Mouse (Mus musculus): Measurements from ENCODE around the gene Fgf12. TPM values are rescaled to one million over a fixed set of nuclear protein-coding genes. Genes with fewer than 3 reads are reported as not detected.
A peak's percentile ranks its signal among the peaks of the same experiment; 100 is the strongest.

Fgf12 gene
- polyA plus RNA-seq, 1 experiment = 0.17 TPM

GRCm38 (mm10) chr16:28610940-28611339 is 141.9 kb downstream of the Fgf12 start:
- DNase-seq (ENCODE audit: low spot score) = no peak

GRCm38 (mm10) chr16:28603155-28603554 is 149.7 kb downstream of the Fgf12 start:
- DNase-seq (ENCODE audit: low spot score) = no peak

- DNase-seq (ENCODE audit: low spot score) = no peak
Measured at GRCm38 (mm10) chr16:28601723-28602122, 151.1 kb downstream of the Fgf12 start.

- no peak for DNase-seq (ENCODE audit: low spot score)
Measured at GRCm38 (mm10) chr16:28596112-28596511, 156.8 kb downstream of the Fgf12 start.

GRCm38 (mm10) chr16:28593075-28593915 is 159.6 kb downstream of the Fgf12 start:
- DNase-seq (ENCODE audit: low spot score) = peak; percentile 45

- DNase-seq (ENCODE audit: low spot score) = no peak
Measured at GRCm38 (mm10) chr16:28592466-28592865, 160.4 kb downstream of the Fgf12 start.

GRCm38 (mm10) chr16:28591583-28591982 is 161.3 kb downstream of the Fgf12 start:
- DNase-seq (ENCODE audit: low spot score) = no peak

- no peak for DNase-seq (ENCODE audit: low spot score)
Measured at GRCm38 (mm10) chr16:28572212-28572611, 180.7 kb downstream of the Fgf12 start.

GRCm38 (mm10) chr16:28564716-28565217 is 188.1 kb downstream of the Fgf12 start:
- no peak for DNase-seq (ENCODE audit: low spot score)

- DNase-seq (ENCODE audit: low spot score) = peak; percentile 18
Measured at GRCm38 (mm10) chr16:28564075-28564715, 188.7 kb downstream of the Fgf12 start.

GRCm38 (mm10) chr16:28562847-28563246 is 190.0 kb downstream of the Fgf12 start:
- DNase-seq (ENCODE audit: low spot score) = no peak

GRCm38 (mm10) chr16:28555219-28555618 is 197.6 kb downstream of the Fgf12 start:
- DNase-seq (ENCODE audit: low spot score) = no peak

- DNase-seq (ENCODE audit: low spot score) = no peak
Measured at GRCm38 (mm10) chr16:28539423-28539822, 213.4 kb downstream of the Fgf12 start.

GRCm38 (mm10) chr16:28517596-28518524 is 235.0 kb downstream of the Fgf12 start:
- peak; percentile 37 for DNase-seq (ENCODE audit: low spot score)

GRCm38 (mm10) chr16:28512446-28512845 is 240.4 kb downstream of the Fgf12 start:
- DNase-seq (ENCODE audit: low spot score) = no peak

- DNase-seq (ENCODE audit: low spot score) = no peak
Measured at GRCm38 (mm10) chr16:28511413-28511812, 241.5 kb downstream of the Fgf12 start.

GRCm38 (mm10) chr16:28497971-28498607 is 254.8 kb downstream of the Fgf12 start:
- DNase-seq (ENCODE audit: low spot score) = no peak

GRCm38 (mm10) chr16:28491711-28492110 is 261.2 kb downstream of the Fgf12 start:
- DNase-seq (ENCODE audit: low spot score) = no peak

- DNase-seq (ENCODE audit: low spot score) = no peak
Measured at GRCm38 (mm10) chr16:28490515-28490914, 262.4 kb downstream of the Fgf12 start.

GRCm38 (mm10) chr16:28484920-28485319 is 267.9 kb downstream of the Fgf12 start:
- no peak for DNase-seq (ENCODE audit: low spot score)

GRCm38 (mm10) chr16:28479022-28479421 is 273.8 kb downstream of the Fgf12 start:
- no peak for DNase-seq (ENCODE audit: low spot score)
